Mouse (Mus musculus) left cerebral cortex, adult 2 months (tissue): ENCODE data around the gene Mup4. TPM values are rescaled to one million over a fixed set of nuclear protein-coding genes. Genes with fewer than 3 reads are reported as not detected.
"Not testable (repeated sequence)": the region's sequence is repeated elsewhere in the genome, so short reads cannot be mapped to it uniquely, and the experiment has no call there.

Source experiments
- DNase-seq, 2 experiments: peaks; one replicate each; pipeline ENCODE4 v3.0.0; 2021 to 2022; ENCODE audit warnings: low spot score in 2 of 2, mixed read lengths in 1 of 2; ENCODE audit errors: extremely low spot score in 1 of 2
- H3K27ac ChIP-seq: fragments of 200-600 bp; 2 replicates; pipeline ENCODE4 v1.8.1; 2022
- H3K4me3 ChIP-seq: fragments of 200-600 bp; 2 replicates; pipeline ENCODE4 v1.8.1; 2022
- CTCF ChIP-seq: fragments of 200-600 bp; IDR thresholded peaks from 2 replicates; pipeline ENCODE4 v1.8.1; 2022; ENCODE audit warnings: antibody characterized with exemption, mild to moderate bottlenecking, moderate library complexity
- intact Hi-C: fragments of 180-260 bp; cut with DNase I; formaldehyde crosslinking; loops from one replicate; pipeline ENCODE4 v1.15.1; 2025
- long read RNA-seq, 2 experiments: library from polyadenylated mRNA; stranded (forward); transcript quantifications; one replicate each; pipeline ENCODE4 v2.0.0; 2021; ENCODE audit warnings: borderline mapping rate in 2 of 2
- total RNA-seq, 2 experiments: library from RNA; stranded (reverse); gene quantifications; 2 replicates each; pipeline ENCODE4 v1.2.3; 2021

Mup4 gene
- total RNA-seq: not detected
- long read RNA-seq, experiment 1: 0 reads
- long read RNA-seq, experiment 2: 0 reads

DNA sequence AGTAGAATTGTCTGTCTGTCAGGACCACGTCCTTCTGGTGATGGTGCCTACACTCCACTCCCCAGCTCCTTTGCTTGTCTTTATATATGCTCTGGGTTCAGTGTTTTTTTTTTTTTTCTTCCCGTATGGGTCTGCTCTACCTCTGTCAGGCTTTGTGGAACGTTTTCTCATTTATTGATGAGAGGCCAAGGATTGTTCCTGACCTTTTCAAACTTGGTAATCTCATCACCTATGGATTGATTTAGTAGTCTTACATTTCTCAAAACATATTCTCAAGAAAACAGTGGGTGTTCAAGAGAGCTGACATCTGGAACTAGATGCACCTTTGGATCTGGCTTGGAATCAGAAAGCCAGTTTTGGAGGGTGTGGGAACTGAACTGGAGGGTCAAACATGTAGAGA lies at the start of gene Mup4:
Gene Mup4, minus strand, starts transcription at position 101 of the 400 bp plus-strand sequence.
- Histone ChIP-seq H3K27ac (no peak within 1 kb of the TSS), H3K4me3 (no peak within 1 kb of the TSS)
- intact Hi-C loops: no loop called here
- no peak for TF ChIP-seq CTCF
- DNase-seq: no peak

DNA sequence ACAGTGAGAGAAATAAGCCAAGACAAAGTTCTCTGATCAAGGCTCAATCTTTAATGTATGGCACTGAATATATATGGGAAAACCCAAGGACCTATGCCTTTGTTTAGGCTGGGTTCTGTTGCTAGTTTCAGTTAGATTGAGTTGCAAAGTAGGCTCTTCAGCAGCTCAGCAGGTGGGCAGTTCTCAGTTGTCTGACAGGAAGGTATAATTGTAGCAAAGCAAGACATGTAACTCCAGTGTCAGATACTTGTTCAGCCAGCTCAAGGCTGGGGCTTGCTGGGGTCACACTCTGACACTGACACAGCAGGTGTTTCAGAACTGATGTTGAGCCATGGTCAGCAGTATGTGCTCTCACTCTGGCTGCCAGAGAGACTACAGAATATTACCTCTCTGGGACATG lies 37.4 kb upstream of the Mup4 start:
- H3K27ac ChIP-seq, DNase-seq, H3K4me3 ChIP-seq, intact Hi-C loops: not testable (repeated sequence)

DNA sequence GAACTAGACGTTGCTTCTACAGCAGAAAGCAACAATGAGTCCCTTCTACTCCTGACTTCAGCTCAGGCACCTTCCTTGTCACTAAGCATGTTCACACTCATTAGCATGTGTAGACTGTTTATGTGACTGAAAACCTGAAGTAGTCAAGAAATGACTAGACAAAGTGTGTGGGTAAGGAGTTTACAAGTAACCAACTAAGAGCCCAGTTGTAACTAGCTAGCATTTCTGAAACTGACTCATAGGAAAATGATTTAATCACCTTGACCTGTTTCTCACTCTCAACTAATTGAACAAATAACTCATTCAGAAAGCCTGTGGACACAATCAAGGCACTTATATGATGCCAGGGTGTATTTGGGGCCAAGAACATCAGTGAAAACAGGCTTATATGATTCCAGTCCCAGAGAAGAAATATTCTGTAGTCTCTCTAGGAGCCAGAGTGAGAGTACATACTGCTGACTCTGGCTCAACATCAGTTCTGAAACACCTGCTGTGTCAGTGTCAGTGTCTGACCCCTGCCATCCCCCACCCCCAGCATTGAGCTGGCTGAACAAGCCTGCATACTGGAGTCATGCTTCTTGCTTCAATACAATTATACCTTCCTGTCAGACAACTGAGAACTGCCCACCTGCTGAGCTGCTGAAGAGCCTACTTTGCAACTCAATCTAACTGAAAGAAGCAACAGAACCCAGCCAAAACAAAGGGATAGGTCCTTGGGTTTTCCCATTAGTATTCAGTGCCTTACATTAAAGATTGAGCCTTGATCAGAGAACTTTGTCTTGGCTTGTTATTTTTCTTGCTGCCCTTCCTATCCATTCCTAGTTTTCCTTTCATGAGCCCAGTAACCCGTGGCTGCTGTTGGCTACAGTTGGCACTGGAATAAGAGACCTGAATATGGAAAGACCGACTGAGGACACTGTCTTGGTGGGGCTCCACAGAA lies 3.2 kb upstream of the Mup4 start, which contains the start of gene Mup6:
Gene Mup6, plus strand, starts transcription at position 890 of the 940 bp plus-strand sequence.
- DNase-seq: no peak
- intact Hi-C loops: no loop called here
- Histone ChIP-seq H3K27ac (no peak within 1 kb of the TSS), H3K4me3 (no peak within 1 kb of the TSS)
- no peak for TF ChIP-seq CTCF

DNA sequence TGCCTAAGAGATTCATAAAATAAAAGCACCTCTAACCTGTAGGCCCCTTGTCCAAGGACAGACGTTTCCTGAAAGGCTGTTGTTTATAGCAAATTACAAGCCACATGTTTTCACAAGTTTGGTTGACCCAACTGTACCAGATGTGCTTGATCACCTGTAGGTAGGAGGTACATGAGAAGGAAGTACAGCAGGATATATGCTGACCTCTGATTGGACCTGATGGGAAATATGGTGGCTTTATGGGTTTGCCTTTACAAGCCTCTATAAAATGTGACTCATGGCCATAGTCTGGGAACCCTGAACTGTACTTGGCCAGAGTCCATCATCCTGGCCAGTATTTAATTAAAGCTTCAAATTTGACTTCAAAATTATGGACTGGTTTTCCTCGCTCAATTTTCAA lies 23.0 kb downstream of the Mup4 start:
- no peak overlapping the region for H3K4me3 ChIP-seq
- intact Hi-C loops: no loop called here
- no peak for DNase-seq
- no peak for TF ChIP-seq CTCF
- no peak overlapping the region for H3K27ac ChIP-seq

DNA sequence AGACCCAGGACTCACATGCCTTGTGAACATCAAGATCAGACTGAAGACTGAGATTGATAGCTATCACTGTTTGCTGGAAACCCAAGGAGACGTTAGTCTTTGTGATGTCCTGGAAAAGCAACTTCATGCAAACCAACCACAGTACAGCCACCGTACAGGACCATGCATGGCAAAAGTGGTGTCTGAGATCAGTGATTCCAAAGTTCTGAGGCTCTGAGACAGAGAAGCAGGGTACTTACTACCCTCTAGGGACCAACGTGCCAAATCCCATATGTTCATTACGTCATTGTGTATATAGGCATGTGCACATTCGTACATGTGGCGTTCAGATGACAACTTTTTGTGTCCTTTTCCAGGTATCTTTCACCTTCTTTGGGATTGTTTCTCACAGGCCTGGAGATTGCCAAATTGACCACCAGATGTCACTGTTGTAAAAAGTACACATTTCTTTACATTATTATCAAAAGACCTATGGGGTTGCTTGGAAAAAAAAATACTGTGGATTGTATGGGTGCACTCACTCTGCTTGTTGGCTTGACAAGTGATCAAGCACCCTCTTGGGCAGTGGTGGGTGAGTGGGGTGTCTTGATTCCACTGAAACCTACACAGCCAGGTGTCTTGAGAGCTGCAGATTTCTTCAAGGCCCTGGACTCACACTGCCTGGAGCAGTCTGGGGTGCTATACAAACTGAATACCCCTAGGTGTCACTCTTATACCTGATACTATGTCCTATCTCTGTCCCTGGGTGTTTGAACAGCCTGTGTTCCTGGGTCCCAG lies 27.8 kb downstream of the Mup4 start:
- peak; percentile 49 for TF ChIP-seq CTCF
- H3K27ac ChIP-seq: no peak overlapping the region
- no peak for DNase-seq
- intact Hi-C loops: loop anchor here (5.0 kb wide), 1 partner anchor 1880 kb away; no protein-coding TSS in a partner anchor
- no peak overlapping the region for H3K4me3 ChIP-seq

DNA sequence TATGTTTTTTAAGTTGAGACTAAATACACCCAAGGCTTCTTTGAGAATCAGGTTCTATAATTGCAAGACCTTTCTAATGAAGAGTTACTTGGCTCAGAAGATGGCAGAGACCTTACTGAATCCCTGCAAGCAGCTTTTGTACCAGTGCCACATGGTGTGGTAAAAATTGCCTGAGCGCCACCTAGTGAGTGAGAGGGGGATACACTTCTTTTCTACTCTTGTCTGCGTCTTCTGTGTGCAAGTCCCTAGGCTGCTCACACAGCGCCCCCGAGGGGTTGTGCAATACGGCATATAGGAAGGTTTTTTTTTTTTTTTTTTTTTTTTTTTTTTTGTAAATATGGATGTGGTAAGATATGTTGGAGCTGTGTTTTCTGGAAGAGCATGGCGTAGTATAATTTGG lies 32.2 kb downstream of the Mup4 start:
- intact Hi-C loops: loop anchor here (2.0 kb wide), 1 partner anchor 142 kb away; no protein-coding TSS in a partner anchor
- TF ChIP-seq CTCF: peak; percentile 75
- peak; percentile 60 to 63 for DNase-seq
- Histone ChIP-seq H3K27ac (no peak overlapping the region), H3K4me3 (no peak overlapping the region)

DNA sequence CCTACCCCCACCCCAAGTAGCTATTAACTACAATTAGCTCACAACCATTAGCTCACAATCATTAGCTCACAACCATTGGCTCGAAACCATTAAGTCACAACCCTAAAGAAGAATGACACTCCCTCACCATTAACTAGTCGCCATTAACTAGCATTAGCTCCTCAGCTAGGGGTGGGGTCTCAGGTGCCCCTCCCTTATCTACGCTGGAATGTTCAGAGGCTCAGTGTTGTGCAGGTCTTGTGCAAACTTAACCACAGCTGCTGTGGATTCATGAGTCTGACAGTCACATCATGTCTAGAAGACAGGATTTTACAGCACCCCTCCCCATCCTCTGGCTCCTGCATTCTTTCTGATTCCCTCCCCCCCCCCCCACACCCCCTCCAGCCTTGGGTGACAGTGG lies 32.8 kb downstream of the Mup4 start:
- no peak for DNase-seq
- Histone ChIP-seq H3K27ac (no peak overlapping the region), H3K4me3 (no peak overlapping the region)
- intact Hi-C loops: loop anchor here (2.0 kb wide), 1 partner anchor 141 kb away; no protein-coding TSS in a partner anchor
- no peak for TF ChIP-seq CTCF

DNA sequence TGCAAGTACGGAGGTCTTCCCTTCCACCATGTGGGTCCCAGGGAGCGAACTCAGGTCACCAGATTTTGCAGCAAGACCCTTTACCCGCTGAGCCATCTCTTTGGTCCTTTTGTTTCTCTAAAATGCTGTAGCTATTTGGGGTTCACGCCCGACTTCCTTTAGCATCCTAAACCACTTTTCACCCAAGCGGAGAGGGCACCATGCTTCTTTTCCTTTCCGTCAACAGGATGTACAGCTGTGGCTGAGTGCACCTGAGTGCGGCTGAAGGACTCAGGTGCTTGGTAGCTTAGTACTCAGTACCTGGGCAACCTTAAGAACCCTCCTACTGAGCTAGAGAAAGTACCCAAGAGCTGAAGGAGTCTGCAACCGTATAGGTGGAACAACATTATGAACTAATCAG lies 35.4 kb downstream of the Mup4 start:
- no peak for DNase-seq
- no peak for TF ChIP-seq CTCF
- intact Hi-C loops: no loop called here

DNA sequence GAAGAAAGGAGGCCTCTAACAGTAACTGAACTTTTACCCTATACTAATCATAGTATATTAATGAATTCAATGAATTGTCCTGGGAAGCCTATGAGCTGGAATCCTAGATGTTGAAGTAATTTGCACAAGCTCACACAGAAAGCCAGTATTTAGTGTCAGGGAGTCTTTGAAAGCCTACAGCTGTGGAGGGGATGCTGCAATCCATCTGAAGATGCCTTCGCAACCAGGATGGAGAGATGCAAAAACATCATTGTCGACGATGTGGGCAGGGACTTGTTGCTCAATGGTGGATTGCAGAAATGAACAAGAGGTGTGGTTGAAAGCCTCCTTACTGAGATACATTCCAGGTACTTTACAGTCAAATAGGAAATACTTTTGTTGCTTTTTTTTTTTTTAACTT lies 42.5 kb downstream of the Mup4 start:
- no peak overlapping the region for H3K4me3 ChIP-seq
- no peak for DNase-seq
- no peak overlapping the region for H3K27ac ChIP-seq
- no peak for TF ChIP-seq CTCF
- intact Hi-C loops: no loop called here

More for the DNA sequence above, 35.4 kb downstream of the Mup4 start:
- Histone ChIP-seq H3K27ac (no peak overlapping the region), H3K4me3 (no peak overlapping the region)

DNA sequence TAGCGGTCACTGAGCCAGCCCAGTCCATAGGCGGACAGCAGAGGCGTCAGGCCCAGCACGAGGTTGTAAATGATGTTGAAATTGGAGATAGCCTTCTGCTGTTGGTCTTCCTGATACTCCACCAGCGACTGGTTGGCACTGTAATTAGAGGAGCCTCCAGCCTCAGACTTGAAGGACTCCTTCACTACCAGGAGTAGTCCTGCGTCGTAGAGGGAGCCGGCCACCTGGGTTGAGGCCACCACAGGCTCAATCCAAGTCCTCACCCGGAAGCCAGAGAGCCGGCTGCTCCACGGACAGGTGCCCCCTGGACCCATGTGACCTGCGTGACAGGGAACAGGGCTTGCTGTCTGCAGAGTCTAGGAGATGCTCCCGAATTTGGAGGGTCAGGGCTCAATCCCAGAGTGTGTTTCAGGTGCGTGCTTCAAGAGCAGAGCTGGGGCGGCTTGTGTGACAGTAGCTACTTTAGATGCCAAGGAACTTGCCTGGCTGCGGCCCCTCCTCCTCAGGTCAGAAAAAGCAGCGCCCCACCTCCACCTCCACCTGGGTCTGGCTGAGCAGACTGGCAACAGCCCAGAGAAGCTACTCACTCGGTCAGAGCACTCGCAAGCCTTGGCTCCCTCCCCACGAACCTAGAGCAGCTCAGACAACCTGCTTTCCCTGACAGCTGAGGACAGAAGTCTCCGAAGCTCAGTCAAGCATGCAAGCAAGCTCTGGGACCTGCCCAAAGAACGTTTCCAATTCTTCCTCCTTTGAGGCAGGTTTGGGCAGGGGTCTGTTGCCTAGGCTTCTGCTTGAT lies 45.7 kb downstream of the Mup4 start, which contains the start of gene Slc46a2:
Gene Slc46a2, minus strand, starts transcription at position 449 of the 796 bp plus-strand sequence.
- intact Hi-C loops: no loop called here
- Histone ChIP-seq H3K27ac (no peak within 1 kb of the TSS), H3K4me3 (no peak within 1 kb of the TSS)
- no peak for DNase-seq
- no peak for TF ChIP-seq CTCF

DNA sequence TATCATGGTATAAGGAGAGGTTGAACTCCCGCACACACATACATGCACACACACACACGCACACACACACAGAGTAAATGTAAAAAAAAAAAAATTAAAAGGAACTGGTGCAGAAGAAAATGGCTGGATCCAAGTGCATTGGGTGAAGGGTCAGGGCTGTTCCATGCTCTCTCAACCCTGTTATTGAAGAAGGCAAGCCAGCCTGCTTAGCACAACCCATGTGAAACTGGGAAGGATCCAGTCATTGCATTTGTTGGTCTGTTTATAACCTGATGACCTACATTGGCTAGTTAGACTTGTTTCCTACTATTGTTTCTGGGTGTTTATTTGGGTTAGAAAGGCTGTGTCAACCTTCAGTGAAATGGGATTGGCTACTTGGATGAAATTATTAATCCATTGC lies 51.7 kb downstream of the Mup4 start:
- no peak for TF ChIP-seq CTCF
- no peak overlapping the region for H3K27ac ChIP-seq
- no peak for DNase-seq
- intact Hi-C loops: no loop called here
- no peak overlapping the region for H3K4me3 ChIP-seq
